Mouse (Mus musculus) megakaryocyte, embryonic 14.5 days (primary cell): ENCODE data around the gene Nat14. TPM values are rescaled to one million over a fixed set of nuclear protein-coding genes. Genes with fewer than 3 reads are reported as not detected.
A peak's percentile ranks its signal among the peaks of the same experiment; 100 is the strongest.
"Not testable (repeated sequence)": the region's sequence is repeated elsewhere in the genome, so short reads cannot be mapped to it uniquely, and the experiment has no call there.

Source experiments
- H3K27me3 ChIP-seq: replicated peaks from 2 replicates; pipeline ENCODE3; 2012; ENCODE audit warnings: inconsistent platforms
- H3K36me3 ChIP-seq: replicated peaks from 2 replicates; pipeline ENCODE3; 2012; ENCODE audit warnings: low read length, inconsistent platforms, mixed read lengths
- H3K4me1 ChIP-seq: 2 replicates; pipeline ENCODE4 v1.6.1; 2012; ENCODE audit warnings: inconsistent platforms
- H3K4me3 ChIP-seq: replicated peaks from 2 replicates; pipeline ENCODE3; 2012; ENCODE audit warnings: moderate library complexity, mild to moderate bottlenecking, inconsistent platforms
- H3K9me3 ChIP-seq: 2 replicates; pipeline ENCODE4 v1.6.1; 2012; ENCODE audit warnings: inconsistent platforms
- FLI1 ChIP-seq: IDR thresholded peaks from 2 replicates; pipeline ENCODE4 v1.6.1; 2012; ENCODE audit warnings: low read length, inconsistent platforms, mixed read lengths
- GATA1 ChIP-seq: IDR thresholded peaks from 3 replicates; pipeline ENCODE4 v1.6.1; 2012; ENCODE audit warnings: mixed read lengths, low read length, inconsistent platforms, borderline replicate concordance
- polyA plus RNA-seq: library from polyadenylated mRNA; stranded (reverse); fragments of >175 nt; gene quantifications from 2 replicates; pipeline ENCODE4 v1.2.3, GENCODE M21; 2012; ENCODE audit warnings: low replicate concordance; ENCODE audit not compliant: insufficient read depth

The Nat14 gene
- 0.51 TPM in 1 of 2 replicates, not detected in the other for polyA plus RNA-seq

GRCm38 (mm10) chr7:4921824-4922482 is at the start of gene Nat14:
Gene Nat14, plus strand, starts transcription at chr7:4922028.
- TF ChIP-seq FLI1: no peak
- TF ChIP-seq GATA1: no peak
- H3K4me3 ChIP-seq: peak within 1 kb of the TSS; percentile 88
- peaks cover 45% of the 10 kb centered on the region for H3K27me3 ChIP-seq
- peaks cover 72% of the 10 kb centered on the region for H3K4me1 ChIP-seq
- peaks cover 47% of the 10 kb centered on the region for H3K36me3 ChIP-seq
- H3K9me3 ChIP-seq: peaks cover 5% of the 10 kb centered on the region; the same call in 1 of the 2 replicates

GRCm38 (mm10) chr7:4876753-4877221 is 45.0 kb upstream of the Nat14 start, which contains the start of gene Isoc2a:
Gene Isoc2a, plus strand, starts transcription at chr7:4877153.
- TF ChIP-seq FLI1 (no peak), GATA1 (no peak)
- H3K36me3 ChIP-seq: no peaks in the 10 kb centered on the region
- H3K4me1 ChIP-seq: peaks cover 20% of the 10 kb centered on the region
- peaks cover 1% of the 10 kb centered on the region for H3K27me3 ChIP-seq
- H3K9me3 ChIP-seq: peaks cover under 1% of the 10 kb centered on the region
- peak within 1 kb of the TSS; percentile 93 for H3K4me3 ChIP-seq

- Histone ChIP-seq H3K4me3 (peak overlapping the region; percentile 93), H3K27me3 (peaks cover 1% of the 10 kb centered on the region), H3K4me1 (peaks cover 20% of the 10 kb centered on the region), H3K36me3 (peaks cover 4% of the 10 kb centered on the region), H3K9me3 (peaks cover 5% of the 10 kb centered on the region)
- TF ChIP-seq GATA1 (no peak), FLI1 (no peak)
Observed at GRCm38 (mm10) chr7:4877226-4877625, 44.6 kb upstream of the Nat14 start.

GRCm38 (mm10) chr7:4878186-4878585 is 43.6 kb upstream of the Nat14 start:
- peaks cover 10% of the 10 kb centered on the region for H3K9me3 ChIP-seq
- no peak overlapping the region for H3K4me3 ChIP-seq
- peaks cover 1% of the 10 kb centered on the region for H3K27me3 ChIP-seq
- peaks cover 20% of the 10 kb centered on the region for H3K4me1 ChIP-seq
- TF ChIP-seq GATA1 (no peak), FLI1 (no peak)
- peaks cover 4% of the 10 kb centered on the region for H3K36me3 ChIP-seq

- H3K27me3 ChIP-seq, H3K4me3 ChIP-seq, H3K36me3 ChIP-seq: not testable (repeated sequence)
- H3K4me1 ChIP-seq: peaks cover 16% of the 10 kb centered on the region
- peaks cover 10% of the 10 kb centered on the region for H3K9me3 ChIP-seq
Observed at GRCm38 (mm10) chr7:4879036-4879435, 42.8 kb upstream of the Nat14 start.

GRCm38 (mm10) chr7:4886680-4887079 is 35.1 kb upstream of the Nat14 start:
- peaks cover 13% of the 10 kb centered on the region for H3K9me3 ChIP-seq
- no peak overlapping the region for H3K4me3 ChIP-seq
- no peaks in the 10 kb centered on the region for H3K4me1 ChIP-seq
- peaks cover 19% of the 10 kb centered on the region for H3K36me3 ChIP-seq
- TF ChIP-seq FLI1 (no peak), GATA1 (no peak)
- H3K27me3 ChIP-seq: no peaks in the 10 kb centered on the region

- Histone ChIP-seq H3K4me3 (no peak overlapping the region), H3K9me3 (no peaks in the 10 kb centered on the region), H3K36me3 (peaks cover 18% of the 10 kb centered on the region), H3K27me3 (peaks cover 18% of the 10 kb centered on the region), H3K4me1 (peaks cover 3% of the 10 kb centered on the region; the same call in 1 of the 2 replicates)
- TF ChIP-seq FLI1 (no peak), GATA1 (no peak)
Observed at GRCm38 (mm10) chr7:4895186-4895585, 26.6 kb upstream of the Nat14 start.

GRCm38 (mm10) chr7:4898851-4899648 is 22.8 kb upstream of the Nat14 start:
- Histone ChIP-seq H3K4me1 (peaks cover 7% of the 10 kb centered on the region; the same call in 1 of the 2 replicates), H3K9me3 (peaks cover 4% of the 10 kb centered on the region), H3K27me3 (peaks cover 23% of the 10 kb centered on the region), H3K36me3 (peaks cover 3% of the 10 kb centered on the region), H3K4me3 (no peak overlapping the region)
- TF ChIP-seq GATA1: no peak
- TF ChIP-seq FLI1: no peak

- peaks cover 23% of the 10 kb centered on the region for H3K27me3 ChIP-seq
- H3K4me1 ChIP-seq: peaks cover 7% of the 10 kb centered on the region; the same call in 1 of the 2 replicates
- TF ChIP-seq GATA1 (no peak), FLI1 (no peak)
- peaks cover 2% of the 10 kb centered on the region for H3K36me3 ChIP-seq
- H3K4me3 ChIP-seq: no peak overlapping the region
- H3K9me3 ChIP-seq: peaks cover 4% of the 10 kb centered on the region
Observed at GRCm38 (mm10) chr7:4899649-4900522, 21.9 kb upstream of the Nat14 start.
